Mouse (Mus musculus) spleen, postnatal 10 days (tissue): ENCODE data around the gene Mmp20.

Experiments used
- DNase-seq, 2 experiments: peaks; one replicate each; pipeline ENCODE4 v3.0.0; 2021 to 2022; ENCODE audit warnings: low spot score in 2 of 2

Mmp20 gene

DNA sequence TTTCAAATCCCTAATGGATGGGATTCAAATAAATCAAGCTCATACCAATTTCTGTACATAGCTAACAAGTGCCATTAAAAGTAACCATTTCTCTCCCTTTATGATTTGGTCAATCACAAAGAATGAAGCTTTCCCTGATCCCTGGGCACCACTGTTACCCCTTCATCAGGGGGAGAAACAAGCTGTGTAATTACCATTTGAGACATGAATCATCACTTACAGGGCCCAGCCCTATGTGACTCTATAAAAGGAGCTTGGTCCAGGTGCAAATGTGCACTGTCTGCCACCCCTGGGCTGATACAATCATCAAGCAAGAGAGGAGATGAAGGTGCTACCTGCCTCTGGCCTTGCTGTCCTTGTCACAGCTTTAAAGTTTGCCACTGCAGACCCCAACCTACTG lies at the start of gene Mmp20:
Gene Mmp20, plus strand, starts transcription at position 301 of the 400 bp plus-strand sequence.
- DNase-seq, result no peak

GRCm38 (mm10) chr9:7590063-7590462 lies 38.0 kb upstream of the Mmp20 start:
- DNase-seq, result no peak

- no peak for DNase-seq
These were observed 34.7 kb upstream of the Mmp20 start for GRCm38 (mm10) chr9:7593272-7593812.

GRCm38 (mm10) chr9:7594816-7595540 lies 33.1 kb upstream of the Mmp20 start:
- peak; percentile 31 to 63 for DNase-seq

- peak; percentile 49 to 75 for DNase-seq
These were observed 24.9 kb upstream of the Mmp20 start for GRCm38 (mm10) chr9:7602982-7603742.

- no peak for DNase-seq
These were observed 24.0 kb upstream of the Mmp20 start for GRCm38 (mm10) chr9:7604005-7604404.

DNA sequence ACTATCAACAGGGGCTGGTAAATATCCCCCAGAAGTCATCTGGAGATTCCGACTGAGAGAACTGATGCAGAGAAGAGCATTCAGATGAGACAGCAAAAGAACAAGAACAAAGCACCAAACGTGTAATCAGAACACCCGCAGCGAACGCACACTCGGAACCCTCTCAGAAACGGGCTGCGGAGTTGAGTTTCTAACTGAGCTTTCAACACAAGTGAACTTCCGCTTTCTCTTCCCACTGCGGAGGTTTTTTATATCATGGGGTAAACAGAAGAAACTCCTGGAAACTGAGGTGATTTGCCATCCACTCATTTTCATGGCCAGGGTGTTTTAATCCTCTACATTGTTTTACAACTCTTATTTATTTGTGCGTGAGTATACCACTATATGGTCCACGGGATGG lies 22.4 kb upstream of the Mmp20 start:
- DNase-seq, result no peak

DNA sequence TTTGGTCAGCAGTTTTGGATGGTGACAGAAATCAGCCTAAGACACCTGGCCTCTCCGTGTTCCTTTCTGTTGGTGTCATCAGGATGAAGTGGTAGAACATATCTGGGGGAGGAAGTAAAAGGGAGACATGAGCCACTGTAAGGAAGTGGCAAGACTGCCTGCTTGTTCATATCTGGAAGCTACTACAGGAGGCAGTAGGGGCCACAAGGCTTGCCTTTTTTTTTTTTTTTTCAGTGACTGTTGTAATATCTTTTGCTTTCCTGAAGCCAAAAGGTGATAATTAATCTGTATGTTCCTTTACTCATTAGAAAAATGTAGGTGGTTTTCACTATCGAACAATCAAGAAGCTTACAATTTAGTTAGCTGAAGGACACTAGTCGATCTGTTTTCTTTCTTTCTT lies 5.4 kb upstream of the Mmp20 start:
- no peak for DNase-seq

DNA sequence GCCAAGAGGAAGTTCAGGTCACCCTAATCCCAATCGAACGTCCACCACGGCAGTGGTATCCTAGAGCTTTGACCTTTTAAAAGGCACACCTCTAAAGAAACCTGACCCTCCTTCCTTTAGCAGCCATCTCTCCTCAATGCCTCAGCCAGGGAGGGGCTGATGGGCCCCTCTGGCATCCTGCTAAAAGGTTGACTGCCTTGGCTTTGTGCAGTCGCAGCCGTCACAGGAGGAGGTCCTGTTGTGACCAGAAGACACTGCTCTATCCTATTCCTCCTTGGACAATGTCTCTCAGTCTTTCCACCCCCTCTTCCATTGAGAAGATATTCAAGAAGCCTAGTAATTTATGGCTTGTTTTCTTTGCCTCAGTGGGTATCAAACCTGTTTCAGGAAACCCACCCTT lies 5.9 kb downstream of the Mmp20 start:
- no peak for DNase-seq

GRCm38 (mm10) chr9:7647901-7648300 lies 19.9 kb downstream of the Mmp20 start:
- DNase-seq, result no peak

DNA sequence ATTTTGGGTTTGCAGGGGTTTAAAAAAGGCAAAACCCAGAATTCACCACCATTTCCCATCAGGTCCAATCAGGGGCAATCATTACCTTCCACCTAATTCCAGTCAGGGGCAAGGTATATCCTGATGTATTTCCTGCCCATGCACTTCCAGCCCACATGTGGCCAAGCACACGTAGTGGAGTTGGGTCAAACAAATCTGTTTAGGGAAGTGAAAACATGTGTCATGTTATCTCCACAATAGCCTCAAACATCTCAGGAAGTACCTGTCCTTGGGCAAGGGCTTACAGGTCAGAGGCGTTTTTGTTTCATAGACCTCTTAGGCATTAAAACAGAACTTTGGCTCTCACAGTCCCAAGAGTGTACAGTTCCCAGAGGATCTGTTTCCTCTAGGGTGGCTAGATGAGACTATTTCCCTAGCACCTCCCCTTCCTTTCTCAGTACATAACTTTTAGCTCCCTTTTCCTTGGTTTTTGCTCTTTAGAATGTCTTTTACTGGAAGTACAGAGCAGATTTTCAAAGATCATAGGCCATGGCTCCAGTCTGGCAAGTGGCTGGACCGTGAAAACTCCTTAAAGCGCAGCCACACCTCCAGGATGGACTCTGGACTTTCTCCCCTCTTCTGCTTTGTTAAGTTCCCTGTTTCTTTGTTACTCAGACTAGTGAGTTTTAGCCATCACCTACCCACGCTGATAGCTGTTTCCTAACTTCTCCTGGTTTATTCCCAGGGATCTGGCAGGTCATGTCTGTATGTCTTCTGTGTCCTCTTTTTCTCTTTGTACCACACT lies 22.6 kb downstream of the Mmp20 start:
- no peak for DNase-seq

DNA sequence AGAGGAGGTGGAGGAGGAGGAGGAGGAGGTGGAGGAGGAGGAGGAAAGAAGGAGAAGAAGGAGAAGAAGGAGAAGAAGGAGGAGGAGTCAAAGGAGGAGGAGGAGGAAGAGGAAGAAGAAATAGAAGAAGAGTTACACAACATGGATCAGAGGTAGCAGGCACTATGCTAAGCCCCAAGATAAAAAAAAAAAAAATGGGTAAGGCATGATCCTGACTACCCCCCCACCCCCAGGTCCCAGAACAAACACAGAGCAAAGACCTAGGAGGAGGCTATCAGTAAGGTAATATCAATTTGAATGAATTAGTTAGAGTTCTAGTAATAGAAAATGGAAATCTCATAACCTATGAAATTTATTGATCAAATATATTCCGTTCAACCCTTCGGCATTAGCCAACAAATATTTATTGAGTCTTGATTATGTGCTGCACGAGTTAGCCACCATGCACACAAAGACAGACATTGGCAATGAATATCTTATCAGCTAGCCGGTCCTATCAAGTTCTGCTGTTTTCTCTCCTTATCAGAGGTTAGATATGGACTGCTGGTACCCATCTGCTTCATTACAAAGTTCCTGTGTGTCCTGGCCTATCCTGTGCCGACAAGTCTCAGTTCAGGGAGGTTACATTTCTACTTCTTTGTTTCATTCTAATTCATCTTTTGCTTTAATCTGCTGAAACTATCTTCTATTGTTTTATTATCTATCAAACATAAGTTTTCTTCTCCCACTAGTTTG lies 24.5 kb downstream of the Mmp20 start:
- no peak for DNase-seq

GRCm38 (mm10) chr9:7657946-7658345 lies 29.9 kb downstream of the Mmp20 start:
- DNase-seq, result no peak

DNA sequence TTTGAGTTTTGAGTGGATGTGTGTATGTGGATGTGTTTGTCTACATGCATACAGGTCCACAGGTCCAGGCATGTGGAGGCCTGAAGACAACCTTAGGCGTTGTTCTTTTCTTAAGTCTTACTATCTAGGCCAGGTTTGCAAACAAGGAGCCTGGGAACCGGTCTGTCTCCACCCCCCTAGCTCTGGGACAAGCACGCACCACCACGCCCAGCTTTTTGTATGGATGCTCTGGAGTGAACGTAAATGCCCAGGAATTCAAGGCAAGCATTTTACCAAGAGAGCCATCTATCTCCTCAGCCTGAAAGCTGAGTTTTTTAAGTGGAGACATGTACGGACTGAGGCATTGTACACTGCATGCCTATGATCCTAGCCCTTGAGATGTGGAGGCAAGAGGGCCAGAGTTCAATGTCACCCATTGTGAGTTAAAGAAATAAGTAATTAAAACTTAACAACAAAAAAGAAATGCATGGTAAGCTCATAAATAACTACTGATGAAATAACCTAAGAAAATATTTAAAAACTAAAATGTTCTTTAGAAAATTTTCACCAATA lies 31.5 kb downstream of the Mmp20 start:
- no peak for DNase-seq

DNA sequence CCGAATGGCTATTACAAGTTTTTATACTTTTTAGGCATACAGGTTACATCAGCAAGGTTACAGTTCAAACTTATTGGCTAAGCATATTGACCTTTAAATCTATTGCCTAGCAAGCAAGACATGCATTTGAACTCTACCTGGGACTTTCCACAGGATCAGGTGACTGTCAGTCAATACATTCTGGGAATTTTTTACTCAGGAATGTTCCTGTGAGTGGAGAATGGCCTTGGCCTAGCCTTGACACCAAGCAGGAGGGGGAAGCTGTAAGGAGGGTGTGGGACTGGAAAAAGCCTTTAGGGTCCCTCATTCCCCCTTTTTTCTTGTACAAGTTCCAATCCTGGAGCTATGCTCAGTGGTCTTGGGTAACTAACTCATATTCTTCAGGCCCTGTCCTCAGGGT lies 33.3 kb downstream of the Mmp20 start:
- no peak for DNase-seq

- no peak for DNase-seq
These were observed 41.6 kb downstream of the Mmp20 start for GRCm38 (mm10) chr9:7669674-7670073.

DNA sequence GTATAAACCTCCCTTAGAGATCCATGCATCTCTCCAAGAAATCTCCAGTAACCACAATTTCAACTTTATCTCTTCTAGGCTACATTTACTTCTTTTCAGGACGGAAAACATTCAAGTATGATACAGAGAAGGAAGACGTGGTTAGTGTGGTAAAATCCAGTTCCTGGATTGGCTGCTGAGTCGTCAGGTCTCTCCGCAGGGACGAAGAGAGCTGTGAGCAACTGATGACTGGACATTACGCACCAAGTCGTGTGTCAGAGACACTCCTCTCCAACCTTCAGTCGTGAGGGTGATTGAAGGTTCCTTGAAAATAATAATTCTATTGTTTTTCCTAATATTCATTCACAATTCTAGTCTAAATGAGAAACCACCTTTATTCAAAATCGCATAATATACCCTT lies 45.0 kb downstream of the Mmp20 start:
- no peak for DNase-seq

- DNase-seq, result no peak
These were observed 50.3 kb downstream of the Mmp20 start for GRCm38 (mm10) chr9:7678154-7678837.

- no peak for DNase-seq
These were observed 54.1 kb downstream of the Mmp20 start for GRCm38 (mm10) chr9:7682081-7682618.

DNA sequence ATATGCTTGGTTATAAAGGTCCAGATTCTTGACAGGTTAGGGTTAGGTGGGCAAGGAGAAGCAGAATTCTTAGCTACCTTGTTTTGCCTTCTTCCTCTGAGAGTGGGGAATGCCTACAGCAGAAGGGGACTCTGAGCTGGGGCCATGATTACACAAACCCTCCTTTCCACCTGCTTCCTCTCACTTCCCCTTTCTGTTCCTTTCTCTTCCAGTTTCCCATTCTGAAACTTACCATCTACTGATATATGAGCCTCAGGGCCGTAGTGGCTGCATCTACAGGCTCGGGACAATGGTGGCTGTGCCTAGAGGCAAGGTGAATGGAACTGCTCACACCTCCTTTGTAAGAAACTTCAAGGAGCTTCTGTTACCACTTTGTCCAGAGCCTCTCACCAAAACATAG lies 58.0 kb downstream of the Mmp20 start:
- no peak for DNase-seq
